Mouse (Mus musculus) spleen, postnatal 10 days (tissue): ENCODE measurements at regions not wholly inside any gene's neighbourhood (a gene's known extent, or its start where the extent isn't known, plus 50 kb on each side); places are given as distances from the start of the nearest gene placed in this dataset.

Source experiments
- DNase-seq, 2 experiments: peaks; one replicate each; pipeline ENCODE4 v3.0.0; 2021 to 2022; ENCODE audit warnings: low spot score in 2 of 2

- DNase-seq: no peak
These were observed 75.3 kb upstream of the Bod1 start for GRCm38 (mm10) chr11:31746939-31747338.

GRCm38 (mm10) chr11:31748275-31748815, 76.7 kb upstream of the Bod1 start:
- no peak for DNase-seq

- DNase-seq: no peak
These were observed 79.6 kb upstream of the Bod1 start for GRCm38 (mm10) chr11:31751274-31751673.

GRCm38 (mm10) chr11:31753211-31753610, 81.5 kb upstream of the Bod1 start:
- DNase-seq: no peak

- DNase-seq: no peak
These were observed 82.1 kb upstream of the Bod1 start for GRCm38 (mm10) chr11:31753711-31754161.

GRCm38 (mm10) chr11:31754416-31754815, 82.7 kb upstream of the Bod1 start:
- no peak for DNase-seq

- DNase-seq: no peak
These were observed 84.2 kb upstream of the Bod1 start for GRCm38 (mm10) chr11:31755858-31756257.

GRCm38 (mm10) chr11:31756355-31757145, 84.9 kb upstream of the Bod1 start:
- no peak for DNase-seq

GRCm38 (mm10) chr11:31759868-31760765, 88.4 kb upstream of the Bod1 start:
- peak in 1 of 2 experiments; percentile 45 for DNase-seq

- DNase-seq: no peak
These were observed 92.2 kb upstream of the Bod1 start for GRCm38 (mm10) chr11:31763856-31764255.

- no peak for DNase-seq
These were observed 94.6 kb upstream of the Bod1 start for GRCm38 (mm10) chr11:31766296-31766695.

GRCm38 (mm10) chr11:31767727-31768495, 96.2 kb upstream of the Bod1 start:
- DNase-seq: no peak

GRCm38 (mm10) chr11:31769804-31770654, 98.3 kb upstream of the Bod1 start:
- DNase-seq: peak; percentile 65

GRCm38 (mm10) chr11:31770881-31771280, 99.2 kb upstream of the Bod1 start:
- no peak for DNase-seq

GRCm38 (mm10) chr11:31771491-31772439, 100.1 kb upstream of the Bod1 start:
- DNase-seq: peak in 1 of 2 experiments; percentile 38

- DNase-seq: no peak
These were observed 94.5 kb upstream of the Cpeb4 start for GRCm38 (mm10) chr11:31777531-31777930.

- DNase-seq: no peak
These were observed 93.2 kb upstream of the Cpeb4 start for GRCm38 (mm10) chr11:31778766-31779165.

GRCm38 (mm10) chr11:31779267-31779666, 92.7 kb upstream of the Cpeb4 start:
- DNase-seq: no peak

GRCm38 (mm10) chr11:31780969-31781368, 91.0 kb upstream of the Cpeb4 start:
- DNase-seq: no peak
